Mouse (Mus musculus) olfactory bulb, adult 2 months (tissue): ENCODE data around the gene Ptn.

Experiments used
- CTCF ChIP-seq: fragments of 200-500 bp; IDR thresholded peaks from 2 replicates; pipeline ENCODE4 v1.5.1; 2012; ENCODE audit warnings: low read depth, mild to moderate bottlenecking, low read length, moderate library complexity; ENCODE audit not compliant: insufficient read depth
- POLR2A ChIP-seq: fragments of 200-500 bp; IDR thresholded peaks from 2 replicates; pipeline ENCODE4 v1.6.1; 2012; ENCODE audit warnings: mild to moderate bottlenecking, low read depth, low read length, moderate library complexity; ENCODE audit not compliant: insufficient read depth

DNA sequence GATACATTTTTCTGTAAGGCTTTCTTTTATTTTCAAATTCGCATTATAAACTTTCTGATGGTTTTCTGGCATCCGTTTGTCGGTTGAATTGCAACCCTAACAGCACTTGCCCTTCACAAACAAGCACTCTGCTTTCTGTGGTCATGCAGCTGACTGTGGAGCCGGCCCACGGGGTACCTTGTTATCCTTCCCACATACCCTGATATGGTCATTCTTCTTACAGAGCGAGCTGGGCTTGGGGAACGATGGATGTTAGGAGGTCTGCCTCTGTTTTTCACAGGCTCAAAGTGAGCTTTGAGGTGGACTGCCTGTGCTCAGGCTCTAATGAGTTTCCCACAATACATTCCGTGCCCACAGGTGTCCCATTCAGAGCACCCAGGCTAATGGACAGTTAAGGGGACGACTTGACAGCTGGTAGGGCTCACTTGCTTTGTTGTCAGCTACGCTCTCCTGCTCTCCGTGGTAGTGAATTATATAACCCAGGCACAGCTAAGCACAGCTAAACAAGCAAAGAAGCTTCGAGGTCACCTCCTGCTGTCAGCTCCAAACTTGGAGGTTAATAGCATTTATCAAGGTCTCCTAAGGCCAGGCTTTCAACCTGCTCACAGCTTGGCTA lies 21.3 kb downstream of the Ptn start:
- TF ChIP-seq POLR2A (no peak), CTCF (no peak)
